Mouse (Mus musculus) midbrain, embryonic 10.5 days (tissue): ENCODE data around the gene Agap1. TPM values are rescaled to one million over a fixed set of nuclear protein-coding genes. Genes with fewer than 3 reads are reported as not detected.

Source experiments
- DNase-seq: peaks from one replicate; pipeline ENCODE4 v3.0.0-alpha.2; 2017; ENCODE audit warnings: low spot score
- H3K27ac ChIP-seq: fragments of 300-500 bp; sonication (generic); replicated peaks from 2 replicates; pipeline ENCODE4 v1.5.1; 2016; ENCODE audit warnings: mild to moderate bottlenecking
- H3K27me3 ChIP-seq: fragments of 300-500 bp; sonication (generic); 2 replicates; pipeline ENCODE4 v1.6.1; 2016; ENCODE audit warnings: low read depth, mild to moderate bottlenecking; ENCODE audit not compliant: poor library complexity, severe bottlenecking
- H3K36me3 ChIP-seq: fragments of 300-500 bp; sonication (generic); 2 replicates; pipeline ENCODE4 v1.6.1; 2016; ENCODE audit warnings: mild to moderate bottlenecking, moderate library complexity
- H3K4me1 ChIP-seq: fragments of 300-500 bp; sonication (generic); 2 replicates; pipeline ENCODE4 v1.6.1; 2016
- H3K4me3 ChIP-seq: fragments of 300-500 bp; sonication (generic); 2 replicates; pipeline ENCODE4 v1.5.1; 2016; ENCODE audit warnings: mild to moderate bottlenecking, moderate library complexity
- H3K9me3 ChIP-seq: fragments of 300-500 bp; sonication (generic); replicated peaks from 2 replicates; pipeline ENCODE4 v1.6.1; 2016; ENCODE audit warnings: mild to moderate bottlenecking
- WGBS: fragments of 180-500 bp; shearing (Covaris S2); methylation state at CpG from one replicate; pipeline ENCODE4 v1.1.7; 2016; 5-methylcytosine and 5-hydroxymethylcytosine counted together
- polyA plus RNA-seq: library from polyadenylated mRNA; unstranded; fragments of >200 nt; fragmentation: Nextera tagmentation; extraction: Ambion mirVana; gene quantifications from 2 replicates; pipeline ENCODE4 v1.2.1, GENCODE M21; 2016

Agap1 gene
- polyA plus RNA-seq, 1 experiment from 2014 or later, result 16.6 TPM

DNA sequence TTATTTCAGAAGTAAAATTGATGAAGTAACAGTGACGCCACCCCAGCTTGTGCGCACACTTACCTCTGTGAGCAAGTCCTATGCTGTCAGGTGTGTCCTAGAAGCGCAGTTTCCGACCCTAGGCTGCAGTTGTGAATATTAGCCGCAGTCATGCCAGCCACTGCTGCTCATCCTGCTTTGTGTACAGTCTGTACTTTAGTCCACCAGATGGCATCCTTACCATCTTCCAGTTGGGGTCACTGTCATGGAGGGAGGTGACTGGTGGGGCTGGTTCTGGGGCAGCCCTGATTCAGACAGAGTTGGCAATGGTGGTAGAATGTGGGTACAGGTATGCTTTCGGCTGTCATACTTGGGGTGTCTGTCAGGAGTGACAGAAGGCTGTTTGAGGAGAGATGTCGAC is 171.4 kb downstream of the Agap1 start:
- Histone ChIP-seq H3K9me3 (no peaks in the 10 kb centered on the region), H3K27me3 (no peaks in the 10 kb centered on the region), H3K4me1 (peaks cover 14% of the 10 kb centered on the region), H3K27ac (no peak overlapping the region), H3K4me3 (no peak overlapping the region), H3K36me3 (peaks cover 45% of the 10 kb centered on the region)
- WGBS, result 92% methylated on average over 7 of the region's 7 CpGs
- DNase-seq, result no peak

DNA sequence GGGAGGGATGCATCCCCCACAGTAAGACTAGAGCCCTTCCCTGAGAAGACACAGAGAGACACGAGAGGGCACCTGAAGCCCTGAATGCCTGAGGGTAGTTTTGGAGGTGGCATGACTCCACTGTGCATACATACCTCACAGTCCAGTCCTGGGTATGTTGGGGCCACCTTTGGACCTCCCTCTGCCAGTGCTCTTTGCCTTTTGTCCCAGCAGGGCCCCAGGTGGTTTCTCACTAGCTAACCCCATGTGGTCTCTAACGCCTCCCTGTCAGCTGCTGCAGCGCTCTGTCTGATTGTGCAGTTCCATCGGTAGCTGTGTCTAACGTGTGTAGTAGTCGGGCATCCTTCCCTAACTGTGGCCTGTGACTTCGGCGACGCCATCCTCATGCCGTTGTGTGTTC is 172.3 kb downstream of the Agap1 start:
- Histone ChIP-seq H3K9me3 (no peaks in the 10 kb centered on the region), H3K4me1 (peaks cover 10% of the 10 kb centered on the region), H3K36me3 (peaks cover 45% of the 10 kb centered on the region), H3K27ac (0 out of 2 replicates have a peak overlapping the region, but pooled peaks have one; percentile 11), H3K27me3 (no peaks in the 10 kb centered on the region), H3K4me3 (no peak overlapping the region)
- 83% methylated on average over 10 of the region's 10 CpGs for WGBS
- no peak for DNase-seq

- peaks cover 51% of the 10 kb centered on the region for H3K36me3 ChIP-seq
- H3K4me3 ChIP-seq, result no peak overlapping the region
- peaks cover 10% of the 10 kb centered on the region for H3K4me1 ChIP-seq
- no peaks in the 10 kb centered on the region for H3K27me3 ChIP-seq
- WGBS, result 59% methylated on average over 3 of the region's 3 CpGs
- no peaks in the 10 kb centered on the region for H3K9me3 ChIP-seq
- DNase-seq, result peak; percentile 45
- no peak overlapping the region for H3K27ac ChIP-seq
Measured at GRCm38 (mm10) chr1:89627650-89628049, 173.0 kb downstream of the Agap1 start.

GRCm38 (mm10) chr1:89630836-89631235 is 176.2 kb downstream of the Agap1 start:
- 91% methylated on average over 4 of the region's 4 CpGs for WGBS

GRCm38 (mm10) chr1:89631747-89632146 is 177.1 kb downstream of the Agap1 start:
- 45% methylated on average over 1 of the region's 1 CpGs for WGBS
- H3K4me1 ChIP-seq, result peaks cover 9% of the 10 kb centered on the region
- no peaks in the 10 kb centered on the region for H3K9me3 ChIP-seq
- DNase-seq, result no peak
- peaks cover 69% of the 10 kb centered on the region for H3K36me3 ChIP-seq
- H3K4me3 ChIP-seq, result no peak overlapping the region
- H3K27me3 ChIP-seq, result no peaks in the 10 kb centered on the region
- no peak overlapping the region for H3K27ac ChIP-seq

More at GRCm38 (mm10) chr1:89630836-89631235, 176.2 kb downstream of the Agap1 start:
- Histone ChIP-seq H3K27ac (no peak overlapping the region), H3K9me3 (no peaks in the 10 kb centered on the region), H3K4me1 (peaks cover 10% of the 10 kb centered on the region), H3K27me3 (no peaks in the 10 kb centered on the region), H3K36me3 (peaks cover 60% of the 10 kb centered on the region), H3K4me3 (no peak overlapping the region)
- DNase-seq, result no peak

- no peak for DNase-seq
- no peaks in the 10 kb centered on the region for H3K27me3 ChIP-seq
- H3K27ac ChIP-seq, result no peak overlapping the region
- H3K4me3 ChIP-seq, result no peak overlapping the region
- no peaks in the 10 kb centered on the region for H3K9me3 ChIP-seq
- 73% methylated on average over 14 of the region's 14 CpGs for WGBS
- H3K36me3 ChIP-seq, result peaks cover 81% of the 10 kb centered on the region
- H3K4me1 ChIP-seq, result no peaks in the 10 kb centered on the region
Measured at GRCm38 (mm10) chr1:89634055-89634454, 179.4 kb downstream of the Agap1 start.

- Histone ChIP-seq H3K4me1 (no peaks in the 10 kb centered on the region), H3K27ac (no peak overlapping the region), H3K9me3 (no peaks in the 10 kb centered on the region), H3K36me3 (peaks cover 76% of the 10 kb centered on the region), H3K27me3 (no peaks in the 10 kb centered on the region), H3K4me3 (no peak overlapping the region)
- DNase-seq, result no peak
- 92% methylated on average over 2 of the region's 2 CpGs for WGBS
Measured at GRCm38 (mm10) chr1:89635131-89635530, 180.5 kb downstream of the Agap1 start.

DNA sequence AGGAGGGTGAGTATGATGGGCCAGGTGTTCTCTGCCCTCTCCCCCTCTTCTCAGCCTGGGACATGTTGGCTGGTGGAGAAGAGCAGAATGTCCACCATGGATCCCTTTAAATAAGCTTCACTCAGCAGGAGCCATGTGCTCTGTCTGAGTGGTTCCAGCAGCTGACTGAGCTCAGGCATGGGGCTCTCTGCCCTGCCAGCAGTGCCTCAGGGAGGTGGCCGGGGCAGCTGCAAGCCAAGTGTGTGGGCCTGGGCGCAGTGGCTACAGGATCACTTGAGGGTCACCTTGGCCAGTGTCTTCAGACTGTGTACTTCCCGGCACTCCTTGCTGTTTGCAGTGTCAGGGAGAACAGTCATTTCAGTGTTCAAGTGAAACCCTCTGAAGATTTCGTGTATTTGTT is 183.1 kb downstream of the Agap1 start:
- Histone ChIP-seq H3K36me3 (peaks cover 67% of the 10 kb centered on the region), H3K27me3 (no peaks in the 10 kb centered on the region), H3K4me3 (no peak overlapping the region), H3K27ac (no peak overlapping the region), H3K9me3 (no peaks in the 10 kb centered on the region), H3K4me1 (no peaks in the 10 kb centered on the region; the same call in 1 of the 2 replicates)
- 90% methylated on average over 4 of the region's 4 CpGs for WGBS
- no peak for DNase-seq

- no peak for DNase-seq
- Histone ChIP-seq H3K27ac (no peak overlapping the region), H3K9me3 (no peaks in the 10 kb centered on the region), H3K4me1 (no peaks in the 10 kb centered on the region; the same call in 1 of the 2 replicates), H3K27me3 (no peaks in the 10 kb centered on the region; the same call in 1 of the 2 replicates), H3K4me3 (no peak overlapping the region), H3K36me3 (peaks cover 29% of the 10 kb centered on the region)
- 80% methylated on average over 8 of the region's 8 CpGs for WGBS
Measured at GRCm38 (mm10) chr1:89643445-89644100, 189.0 kb downstream of the Agap1 start.

GRCm38 (mm10) chr1:89644120-89644519 is 189.5 kb downstream of the Agap1 start:
- no peak overlapping the region for H3K27ac ChIP-seq
- 84% methylated on average over 11 of the region's 11 CpGs for WGBS
- H3K4me1 ChIP-seq, result no peaks in the 10 kb centered on the region; the same call in 1 of the 2 replicates
- H3K36me3 ChIP-seq, result peaks cover 24% of the 10 kb centered on the region
- H3K27me3 ChIP-seq, result no peaks in the 10 kb centered on the region; the same call in 1 of the 2 replicates
- H3K4me3 ChIP-seq, result no peak overlapping the region
- H3K9me3 ChIP-seq, result no peaks in the 10 kb centered on the region
- no peak for DNase-seq

- Histone ChIP-seq H3K27me3 (no peaks in the 10 kb centered on the region; the same call in 1 of the 2 replicates), H3K36me3 (peaks cover 19% of the 10 kb centered on the region), H3K27ac (no peak overlapping the region), H3K4me1 (peaks cover 2% of the 10 kb centered on the region; the same call in 1 of the 2 replicates), H3K9me3 (no peaks in the 10 kb centered on the region), H3K4me3 (no peak overlapping the region)
- 31% methylated on average over 4 of the region's 4 CpGs for WGBS
- peak; percentile 65 for DNase-seq
Measured at GRCm38 (mm10) chr1:89646326-89647018, 191.9 kb downstream of the Agap1 start.

- WGBS, result 89% methylated on average over 8 of the region's 8 CpGs
- no peak for DNase-seq
- Histone ChIP-seq H3K9me3 (no peaks in the 10 kb centered on the region), H3K27me3 (no peaks in the 10 kb centered on the region; the same call in 1 of the 2 replicates), H3K36me3 (peaks cover 18% of the 10 kb centered on the region), H3K4me1 (peaks cover 9% of the 10 kb centered on the region), H3K4me3 (no peak overlapping the region), H3K27ac (no peak overlapping the region)
Measured at GRCm38 (mm10) chr1:89647505-89647904, 192.9 kb downstream of the Agap1 start.

GRCm38 (mm10) chr1:89650557-89650956 is 196.0 kb downstream of the Agap1 start:
- no peaks in the 10 kb centered on the region for H3K9me3 ChIP-seq
- no peaks in the 10 kb centered on the region; the same call in 1 of the 2 replicates for H3K27me3 ChIP-seq
- no peak overlapping the region for H3K4me3 ChIP-seq
- DNase-seq, result no peak
- WGBS, result 95% methylated on average over 7 of the region's 7 CpGs
- peaks cover 9% of the 10 kb centered on the region for H3K4me1 ChIP-seq
- peaks cover 9% of the 10 kb centered on the region for H3K36me3 ChIP-seq
- H3K27ac ChIP-seq, result no peak overlapping the region
